Mouse (Mus musculus): ENCODE measurements around the gene Larp4b. TPM values are rescaled to one million over a fixed set of nuclear protein-coding genes. Genes with fewer than 3 reads are reported as not detected.
A peak's percentile ranks its signal among the peaks of the same experiment; 100 is the strongest.

The Larp4b gene
- polyA plus RNA-seq, 1 experiment from 2014 or later = 47.9 TPM

DNA sequence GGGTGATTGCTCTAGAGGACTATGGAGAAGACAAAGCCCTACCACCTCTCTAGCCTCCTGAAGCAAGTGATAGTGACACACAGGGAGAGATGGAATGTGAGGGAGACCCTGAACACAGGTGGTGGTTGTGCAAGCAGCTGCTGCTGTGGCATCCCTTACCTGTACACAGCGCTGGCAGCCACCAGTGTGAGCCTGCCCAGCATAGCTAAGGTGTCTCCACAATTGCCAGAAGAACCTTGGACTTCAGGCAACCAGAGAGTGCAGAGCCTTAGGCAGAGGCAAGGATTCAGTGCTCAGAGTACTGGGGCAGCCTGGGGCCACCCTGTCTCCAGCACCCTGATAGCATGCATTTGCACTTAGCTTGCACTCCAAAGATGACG lies 105.8 kb downstream of the Larp4b start:
- WGBS = 50% methylated on average over 2 of the region's 2 CpGs
- H3K4me3 ChIP-seq (ENCODE audit: low read depth, low read length) = peak overlapping the region; percentile 21; the same call in 1 of the 2 replicates
- peak overlapping the region; percentile 59 for H3K4me2 ChIP-seq

DNA sequence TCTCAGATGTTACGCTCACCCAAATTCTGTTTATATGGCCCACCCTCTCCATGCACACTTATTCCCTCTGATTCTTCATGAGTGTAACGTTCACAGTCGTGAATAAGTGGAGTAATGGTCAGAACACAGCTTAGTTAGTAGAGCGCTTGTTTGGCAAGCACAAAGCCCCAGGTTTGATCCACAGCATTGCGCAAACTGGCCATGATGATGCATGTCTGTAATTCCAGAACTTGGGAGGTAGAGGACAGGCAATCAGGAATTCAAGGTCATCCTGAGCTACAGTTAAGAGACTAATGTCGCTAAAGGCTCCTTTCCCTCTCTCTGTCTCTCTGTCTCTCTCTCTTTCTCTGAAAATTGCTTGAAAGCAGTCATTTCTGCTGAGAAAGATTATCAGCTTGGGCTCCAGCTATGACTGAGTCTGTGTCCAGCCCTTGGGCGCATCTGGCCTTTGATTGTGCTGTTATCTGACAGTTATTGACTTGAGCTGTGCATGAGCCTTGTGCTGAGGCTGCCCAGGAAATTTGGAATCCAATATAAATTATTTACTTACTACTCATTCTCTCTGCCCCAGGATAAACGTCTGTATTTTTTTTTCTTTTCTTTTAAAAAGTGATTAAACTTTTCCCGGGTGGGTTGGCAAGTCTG lies 129.2 kb downstream of the Larp4b start:
- Histone ChIP-seq H3K4me2 (no peak overlapping the region), H3K27me3 (replicated peaks; ENCODE audit: control insufficient read depth, insufficient read depth, low read length) (no peaks in the 10 kb centered on the region), H3K36me3 (ENCODE audit: control insufficient read depth, insufficient read depth, low read length) (no peaks in the 10 kb centered on the region), H3K9me3 (ENCODE audit: control insufficient read depth, low read length) (no peaks in the 10 kb centered on the region), H3K4me1 (replicated peaks; ENCODE audit: control insufficient read depth, insufficient read depth, low read length) (no peaks in the 10 kb centered on the region), H3K9ac (ENCODE audit: low read depth, low read length) (no peak overlapping the region), H3K4me3 (ENCODE audit: low read depth, low read length) (no peak overlapping the region), H3K27ac (ENCODE audit: low read depth, low read length) (no peak overlapping the region)
- DNase-seq (ENCODE audit: low spot score) (no peak), ATAC-seq (replicated peaks; ENCODE audit: low FRiP score) (no peak)
- WGBS = 71% methylated on average over 9 of the region's 9 CpGs

More for the DNA sequence above, 105.8 kb downstream of the Larp4b start:
- no peak overlapping the region for H3K27ac ChIP-seq (ENCODE audit: low read depth, low read length)
- no peaks in the 10 kb centered on the region for H3K9me3 ChIP-seq (ENCODE audit: control insufficient read depth, low read length)
- ATAC-seq (replicated peaks; ENCODE audit: low FRiP score) = peak; percentile 20; the same call in 1 of the 2 replicates
- no peaks in the 10 kb centered on the region for H3K36me3 ChIP-seq (ENCODE audit: control insufficient read depth, insufficient read depth, low read length)
- no peaks in the 10 kb centered on the region for H3K27me3 ChIP-seq (replicated peaks; ENCODE audit: control insufficient read depth, insufficient read depth, low read length)
- no peak for DNase-seq (ENCODE audit: low spot score)
- no peaks in the 10 kb centered on the region for H3K4me1 ChIP-seq (replicated peaks; ENCODE audit: control insufficient read depth, insufficient read depth, low read length)
- H3K9ac ChIP-seq (ENCODE audit: low read depth, low read length) = no peak overlapping the region

Other genes starting within 250 kb of the Larp4b start
- 17.5 and 18.0 TPM in 2 replicates for gene Wdr37, start 222.0 kb upstream of the Larp4b start, polyA plus RNA-seq (2014; fragmentation: Nextera tagmentation; extraction: Ambion mirVana)
- gene Idi1, start 208.4 kb upstream of the Larp4b start, polyA plus RNA-seq (2014; fragmentation: Nextera tagmentation; extraction: Ambion mirVana) = 91.0 and 108 TPM in 2 replicates
- not detected in 2 replicates for gene Gm9745, start 145.7 kb upstream of the Larp4b start, polyA plus RNA-seq (2014; fragmentation: Nextera tagmentation; extraction: Ambion mirVana)
- 0.16 TPM in 1 of 2 replicates, not detected in the other for gene Idi2, start 141.0 kb upstream of the Larp4b start, polyA plus RNA-seq (2014; fragmentation: Nextera tagmentation; extraction: Ambion mirVana)
- gene Gtpbp4, start 97.8 kb upstream of the Larp4b start, polyA plus RNA-seq (2014; fragmentation: Nextera tagmentation; extraction: Ambion mirVana) = 108 and 109 TPM in 2 replicates
- 2.2 and 2.5 TPM in 2 replicates for gene Dip2c, start 182.6 kb downstream of the Larp4b start, polyA plus RNA-seq (2014; fragmentation: Nextera tagmentation; extraction: Ambion mirVana)

Measured in liver, embryonic 11.5 days (tissue).